Mouse (Mus musculus) C2C12 (cell line): ENCODE data around the gene Hoxb7.
A peak's percentile ranks its signal among the peaks of the same experiment; 100 is the strongest.

ENCODE experiments used
- CEBPB ChIP-seq: IDR thresholded peaks from one replicate; pipeline ENCODE4 v1.6.1; 2011; ENCODE audit warnings: low read depth, mild to moderate bottlenecking, control low read depth, moderate library complexity
- CTCF ChIP-seq: IDR thresholded peaks from one replicate; pipeline ENCODE4 v1.5.1; 2011; ENCODE audit not compliant: control insufficient read depth, insufficient read depth, insufficient read length
- MAX ChIP-seq: IDR thresholded peaks from one replicate; pipeline ENCODE4 v1.6.1; 2011; ENCODE audit warnings: mild to moderate bottlenecking, control low read depth
- MYOD1 ChIP-seq: IDR thresholded peaks from one replicate; pipeline ENCODE4 v1.6.1; 2011; ENCODE audit warnings: low read depth; ENCODE audit not compliant: control insufficient read depth, insufficient read length
- USF1 ChIP-seq: IDR thresholded peaks from one replicate; pipeline ENCODE4 v1.6.1; 2011; ENCODE audit warnings: low read depth, mild to moderate bottlenecking, control low read depth, moderate library complexity

GRCm38 (mm10) chr11:96303151-96304099 is 17.0 kb downstream of the Hoxb7 start, which contains the start of gene Hoxb5:
- peak; percentile 94 for TF ChIP-seq CTCF
- no peak for TF ChIP-seq MAX
- TF ChIP-seq USF1, result no peak
- TF ChIP-seq MYOD1, result no peak
- TF ChIP-seq CEBPB, result no peak
